Mouse (Mus musculus) layer of hippocampus, adult 9-10 months (tissue): ENCODE data around the gene Rab6b.
"Not testable (repeated sequence)": the region's sequence is repeated elsewhere in the genome, so short reads cannot be mapped to it uniquely, and the experiment has no call there.

ENCODE experiments used
- DNase-seq: peaks from one replicate; pipeline ENCODE4 v3.0.0; 2022; ENCODE audit warnings: low spot score

Gene Rab6b

GRCm38 (mm10) chr9:103108341-103108798 is 3.2 kb upstream of the Rab6b start:
- DNase-seq: not testable (repeated sequence)

GRCm38 (mm10) chr9:103108943-103109670 is 2.5 kb upstream of the Rab6b start:
- no peak for DNase-seq

GRCm38 (mm10) chr9:103109911-103110310 is 1.7 kb upstream of the Rab6b start:
- no peak for DNase-seq

GRCm38 (mm10) chr9:103110727-103111501 is 673 bp upstream of the Rab6b start:
- no peak for DNase-seq

GRCm38 (mm10) chr9:103112471-103113271 is 1.1 kb downstream of the Rab6b start:
- no peak for DNase-seq

- DNase-seq: no peak
Measured at GRCm38 (mm10) chr9:103113351-103113750, 1.8 kb downstream of the Rab6b start.

GRCm38 (mm10) chr9:103114326-103114725 is 2.7 kb downstream of the Rab6b start:
- no peak for DNase-seq

GRCm38 (mm10) chr9:103114901-103115300 is 3.3 kb downstream of the Rab6b start:
- no peak for DNase-seq

- DNase-seq: no peak
Measured at GRCm38 (mm10) chr9:103116941-103117340, 5.4 kb downstream of the Rab6b start.

- DNase-seq: no peak
Measured at GRCm38 (mm10) chr9:103117495-103117894, 5.9 kb downstream of the Rab6b start.

- no peak for DNase-seq
Measured at GRCm38 (mm10) chr9:103117951-103118350, 6.4 kb downstream of the Rab6b start.

GRCm38 (mm10) chr9:103118651-103119275 is 7.2 kb downstream of the Rab6b start:
- no peak for DNase-seq

GRCm38 (mm10) chr9:103119781-103120180 is 8.2 kb downstream of the Rab6b start:
- DNase-seq: no peak

GRCm38 (mm10) chr9:103120231-103120630 is 8.6 kb downstream of the Rab6b start:
- no peak for DNase-seq

GRCm38 (mm10) chr9:103121546-103121945 is 10.0 kb downstream of the Rab6b start:
- DNase-seq: no peak

- no peak for DNase-seq
Measured at GRCm38 (mm10) chr9:103124746-103125145, 13.2 kb downstream of the Rab6b start.

- no peak for DNase-seq
Measured at GRCm38 (mm10) chr9:103133493-103134124, 22.0 kb downstream of the Rab6b start.

- DNase-seq: no peak
Measured at GRCm38 (mm10) chr9:103134450-103135030, 23.0 kb downstream of the Rab6b start.

- no peak for DNase-seq
Measured at GRCm38 (mm10) chr9:103139481-103139880, 27.9 kb downstream of the Rab6b start.

- no peak for DNase-seq
Measured at GRCm38 (mm10) chr9:103140384-103140783, 28.8 kb downstream of the Rab6b start.

GRCm38 (mm10) chr9:103141266-103141665 is 29.7 kb downstream of the Rab6b start:
- no peak for DNase-seq
